Mouse (Mus musculus) megakaryocyte, embryonic 14.5 days (primary cell): ENCODE data around the gene Sbsn. TPM values are rescaled to one million over a fixed set of nuclear protein-coding genes. Genes with fewer than 3 reads are reported as not detected.
"Not testable (repeated sequence)": the region's sequence is repeated elsewhere in the genome, so short reads cannot be mapped to it uniquely, and the experiment has no call there.

Experiments used
- H3K27me3 ChIP-seq: replicated peaks from 2 replicates; pipeline ENCODE3; 2012; ENCODE audit warnings: inconsistent platforms
- H3K36me3 ChIP-seq: replicated peaks from 2 replicates; pipeline ENCODE3; 2012; ENCODE audit warnings: low read length, inconsistent platforms, mixed read lengths
- H3K4me1 ChIP-seq: 2 replicates; pipeline ENCODE4 v1.6.1; 2012; ENCODE audit warnings: inconsistent platforms
- H3K4me3 ChIP-seq: replicated peaks from 2 replicates; pipeline ENCODE3; 2012; ENCODE audit warnings: moderate library complexity, mild to moderate bottlenecking, inconsistent platforms
- H3K9me3 ChIP-seq: 2 replicates; pipeline ENCODE4 v1.6.1; 2012; ENCODE audit warnings: inconsistent platforms
- FLI1 ChIP-seq: IDR thresholded peaks from 2 replicates; pipeline ENCODE4 v1.6.1; 2012; ENCODE audit warnings: low read length, inconsistent platforms, mixed read lengths
- GATA1 ChIP-seq: IDR thresholded peaks from 3 replicates; pipeline ENCODE4 v1.6.1; 2012; ENCODE audit warnings: mixed read lengths, low read length, inconsistent platforms, borderline replicate concordance
- polyA plus RNA-seq: library from polyadenylated mRNA; stranded (reverse); fragments of >175 nt; gene quantifications from 2 replicates; pipeline ENCODE4 v1.2.3, GENCODE M21; 2012; ENCODE audit warnings: low replicate concordance; ENCODE audit not compliant: insufficient read depth

The Sbsn gene
- polyA plus RNA-seq, 1 experiment: 0.21 TPM

DNA sequence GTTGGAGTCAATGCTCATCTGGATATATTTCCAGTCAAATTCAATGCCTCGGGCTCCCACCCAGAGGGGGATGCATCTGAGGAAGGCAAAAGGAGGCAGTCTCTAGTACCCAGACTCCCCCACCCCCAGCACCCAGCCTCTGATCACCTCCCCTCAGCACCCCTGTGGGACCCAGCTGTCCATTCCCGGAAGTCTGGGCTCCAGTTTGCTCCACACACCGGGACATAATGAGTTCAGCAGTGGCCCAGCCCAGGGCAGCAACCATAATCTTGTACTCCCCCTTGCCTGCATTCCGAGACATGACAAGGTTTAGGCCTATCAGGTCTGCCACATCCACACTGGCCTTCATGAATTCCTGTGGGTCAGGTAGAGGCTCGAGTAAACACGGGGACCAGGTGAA lies 23.1 kb upstream of the Sbsn start:
- Histone ChIP-seq H3K4me3 (peak overlapping the region; percentile 97), H3K4me1 (peaks cover 42% of the 10 kb centered on the region), H3K27me3 (no peaks in the 10 kb centered on the region), H3K36me3 (peaks cover 55% of the 10 kb centered on the region), H3K9me3 (no peaks in the 10 kb centered on the region)
- TF ChIP-seq FLI1 (no peak), GATA1 (no peak)

DNA sequence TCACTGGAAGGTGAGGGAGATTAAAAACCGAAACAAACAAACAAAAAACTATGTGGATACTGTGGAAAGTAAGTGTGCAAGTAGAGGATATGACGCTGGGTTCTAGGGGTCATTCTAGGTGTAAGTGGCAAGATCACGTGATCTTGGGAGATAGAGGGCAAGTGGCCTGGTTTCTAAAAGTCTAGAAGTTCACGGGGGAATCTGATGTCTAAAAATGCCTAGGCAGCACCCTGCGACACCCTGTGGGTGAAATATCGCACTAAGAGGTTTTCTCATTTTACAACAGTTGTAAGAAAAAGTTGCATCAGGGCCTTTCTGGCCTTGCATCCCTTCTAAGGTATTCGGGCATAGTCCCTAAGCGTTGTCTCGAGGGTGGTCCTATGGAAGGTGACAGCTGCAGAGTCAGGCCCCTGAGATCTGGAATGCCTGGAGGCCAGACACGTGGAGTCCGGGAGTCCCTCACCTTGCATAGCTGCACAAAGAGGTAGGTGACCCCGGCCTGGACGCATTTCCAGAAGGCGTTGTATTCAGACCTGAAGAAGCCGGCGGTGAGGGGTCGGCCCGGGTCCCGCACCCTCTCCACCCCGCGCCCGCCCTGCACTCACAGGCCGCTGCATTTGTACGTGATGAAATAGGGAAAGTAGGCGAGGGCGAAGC lies 22.4 kb upstream of the Sbsn start:
- TF ChIP-seq GATA1 (no peak), FLI1 (no peak)

GRCm38 (mm10) chr7:30729396-30730063 lies 21.7 kb upstream of the Sbsn start, which contains the start of gene Tmem147:
TSS of gene Tmem147 (minus strand) at chr7:30729540.
- Histone ChIP-seq H3K36me3 (peaks cover 68% of the 10 kb centered on the region), H3K4me3 (peak within 1 kb of the TSS; percentile 97), H3K4me1 (peaks cover 41% of the 10 kb centered on the region), H3K27me3 (no peaks in the 10 kb centered on the region), H3K9me3 (no peaks in the 10 kb centered on the region)
- TF ChIP-seq GATA1 (no peak), FLI1 (no peak)

More for the DNA sequence above, 22.4 kb upstream of the Sbsn start:
- H3K9me3 ChIP-seq: no peaks in the 10 kb centered on the region
- peaks cover 42% of the 10 kb centered on the region for H3K4me1 ChIP-seq
- no peaks in the 10 kb centered on the region for H3K27me3 ChIP-seq
- peaks cover 61% of the 10 kb centered on the region for H3K36me3 ChIP-seq
- peak overlapping the region; percentile 97 for H3K4me3 ChIP-seq

DNA sequence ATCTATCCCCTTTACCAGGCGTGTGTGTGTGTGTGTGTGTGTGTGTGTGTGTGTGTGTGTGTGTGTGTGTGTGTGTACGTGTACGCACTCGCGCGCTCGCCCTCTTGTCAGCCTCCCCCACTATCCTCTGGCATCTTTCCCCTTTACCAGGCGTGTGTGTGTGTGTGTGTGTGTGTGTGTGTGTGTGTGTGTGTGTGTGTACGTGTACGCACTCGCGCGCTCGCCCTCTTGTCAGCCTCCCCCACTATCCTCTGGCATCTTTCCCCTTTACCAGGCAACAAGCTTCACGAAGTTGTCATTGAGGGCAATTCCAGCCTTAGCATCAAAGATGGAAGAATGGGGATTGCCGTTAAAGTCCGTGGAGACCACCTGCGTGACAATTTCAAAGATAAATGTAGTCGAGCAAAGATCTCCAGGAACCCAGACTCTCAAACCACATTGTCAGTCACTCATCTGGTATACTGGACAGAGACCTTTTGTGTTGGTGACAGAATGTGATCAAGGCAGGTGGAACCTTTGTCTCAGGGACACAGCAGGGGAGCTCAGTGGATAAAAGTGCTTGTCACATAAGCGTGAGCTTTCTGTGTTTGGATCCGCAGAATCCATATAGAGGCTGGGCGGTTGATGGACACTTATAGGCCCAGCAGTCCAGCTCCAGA lies 21.1 kb upstream of the Sbsn start:
- not testable (repeated sequence) for H3K9me3 ChIP-seq
- H3K4me1 ChIP-seq: peaks cover 37% of the 10 kb centered on the region

DNA sequence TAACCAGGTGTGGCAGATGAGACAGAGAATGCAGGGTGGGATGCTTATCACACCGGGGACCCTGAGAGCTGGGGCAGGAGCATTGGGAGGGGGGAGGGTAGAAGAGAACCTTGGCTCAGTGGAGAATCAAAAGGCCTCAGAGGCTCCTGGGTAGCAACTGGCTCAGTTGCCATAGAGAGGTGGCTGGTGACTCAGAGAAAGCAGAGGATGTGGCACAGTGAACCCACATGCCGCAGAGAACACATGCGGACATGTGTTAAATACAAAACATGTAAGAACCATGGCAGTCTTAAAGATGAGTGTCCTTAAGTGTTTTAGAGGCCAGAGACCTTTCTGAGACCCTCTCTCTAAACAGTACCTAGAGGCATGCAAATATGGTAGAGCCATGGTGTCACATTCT lies 15.1 kb upstream of the Sbsn start:
- Histone ChIP-seq H3K9me3 (peaks cover 5% of the 10 kb centered on the region), H3K4me1 (no peaks in the 10 kb centered on the region; the same call in 1 of the 2 replicates), H3K4me3 (no peak overlapping the region), H3K36me3 (peaks cover 78% of the 10 kb centered on the region), H3K27me3 (no peaks in the 10 kb centered on the region)
- TF ChIP-seq FLI1 (no peak), GATA1 (no peak)

More for the DNA sequence above, 21.1 kb upstream of the Sbsn start:
- peaks cover 72% of the 10 kb centered on the region for H3K36me3 ChIP-seq
- not testable (repeated sequence) for H3K27me3 ChIP-seq
- H3K4me3 ChIP-seq: peak overlapping the region; percentile 97

- H3K27me3 ChIP-seq, H3K9me3 ChIP-seq, H3K4me1 ChIP-seq: not testable (repeated sequence)
- Histone ChIP-seq H3K4me3 (peak overlapping the region; percentile 47), H3K36me3 (peaks cover 17% of the 10 kb centered on the region)
Measured at GRCm38 (mm10) chr7:30742570-30742969, 8.7 kb upstream of the Sbsn start.

DNA sequence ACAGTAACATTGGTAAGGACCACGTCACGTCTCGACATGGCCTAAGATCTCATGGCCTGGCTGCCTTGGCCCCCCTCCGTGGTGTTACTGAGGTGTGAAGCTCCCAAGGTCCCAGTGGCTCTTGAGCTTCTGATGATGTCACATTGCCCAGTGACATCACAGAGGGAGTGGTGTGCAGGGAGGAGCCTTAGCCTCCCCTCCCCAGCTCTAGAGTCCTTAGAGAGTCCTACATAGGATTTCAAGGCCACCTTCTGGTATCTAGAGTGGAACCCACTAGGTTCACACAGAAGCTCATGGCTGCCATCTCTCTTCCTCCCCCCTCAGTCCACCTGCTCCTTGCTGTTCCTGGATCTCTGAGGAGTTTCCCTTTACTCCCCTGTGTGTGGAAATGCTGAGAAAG lies 7.7 kb upstream of the Sbsn start, which contains the start of gene Gapdhs:
Gene Gapdhs (minus strand): TSS at position 65 of the 400 bp plus-strand sequence.
- H3K27me3 ChIP-seq, H3K4me1 ChIP-seq: not testable (repeated sequence)
- H3K36me3 ChIP-seq: peaks cover 10% of the 10 kb centered on the region
- peaks cover 10% of the 10 kb centered on the region for H3K9me3 ChIP-seq
- H3K4me3 ChIP-seq: peak within 1 kb of the TSS; percentile 47

DNA sequence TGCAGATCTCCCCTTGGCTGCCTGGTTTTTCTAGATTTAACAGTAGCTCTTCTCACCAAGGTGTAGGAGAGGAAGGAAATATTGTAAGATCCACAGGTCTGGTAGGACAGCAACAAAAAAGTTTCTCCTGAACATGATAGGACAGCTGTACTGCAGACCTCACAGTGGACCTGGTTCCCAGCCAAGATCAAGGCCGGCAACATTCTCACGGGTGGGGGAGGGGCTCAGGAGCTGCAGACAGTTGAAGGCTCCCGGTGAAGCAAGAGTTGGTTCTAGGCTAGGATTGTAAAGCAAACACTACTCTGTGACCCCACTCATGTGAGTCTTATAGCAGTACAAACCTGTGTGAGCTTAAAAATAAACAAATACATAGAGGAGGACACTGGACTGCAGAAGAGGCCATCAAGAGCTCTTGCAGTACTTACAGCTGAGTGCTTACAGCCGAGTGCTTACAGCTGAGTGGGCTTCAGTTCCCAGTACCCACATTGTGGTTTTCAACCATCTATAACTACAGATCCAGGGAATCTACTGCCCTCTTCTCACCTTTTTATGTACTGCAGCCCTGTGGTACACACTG lies 7.2 kb upstream of the Sbsn start:
- TF ChIP-seq GATA1: no peak
- TF ChIP-seq FLI1: no peak
- H3K9me3 ChIP-seq: peaks cover 10% of the 10 kb centered on the region
- H3K4me1 ChIP-seq: peaks cover 7% of the 10 kb centered on the region
- H3K36me3 ChIP-seq: peaks cover 10% of the 10 kb centered on the region
- peaks cover 1% of the 10 kb centered on the region for H3K27me3 ChIP-seq
- no peak overlapping the region for H3K4me3 ChIP-seq

DNA sequence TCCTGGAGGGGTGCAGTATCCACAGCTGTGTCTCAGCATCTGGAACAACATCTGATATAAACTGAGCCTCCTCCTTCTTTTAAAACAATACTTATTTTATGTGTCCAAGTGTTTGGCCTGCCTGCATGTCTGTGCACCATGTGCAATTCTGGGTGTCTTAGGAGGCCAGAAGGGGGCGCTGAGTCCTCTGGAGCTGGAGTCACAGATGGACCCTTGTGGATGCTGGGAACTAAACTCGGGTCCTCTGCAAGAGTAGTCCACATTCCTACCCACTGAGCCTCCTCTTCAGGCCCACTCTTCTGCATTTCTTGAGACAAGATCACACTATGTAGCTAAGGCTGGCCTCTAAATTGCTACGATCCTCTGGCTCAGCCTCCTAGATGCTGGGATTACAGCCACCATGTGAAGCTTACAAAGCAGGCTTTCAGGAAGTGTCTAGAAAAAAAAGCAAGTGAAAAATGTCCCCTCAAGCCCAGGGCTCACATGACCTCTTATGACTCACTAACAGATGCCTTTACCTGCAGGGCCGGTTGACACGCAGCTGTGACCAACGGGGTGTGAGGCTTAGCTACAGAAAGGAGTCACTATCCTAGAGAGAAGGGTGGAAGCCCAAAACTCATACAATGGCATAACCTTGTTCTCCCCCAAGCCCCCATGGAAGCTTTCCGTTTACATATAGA lies 3.6 kb upstream of the Sbsn start:
- Histone ChIP-seq H3K27me3 (peaks cover 6% of the 10 kb centered on the region), H3K4me1 (peaks cover 3% of the 10 kb centered on the region), H3K36me3 (no peaks in the 10 kb centered on the region), H3K9me3 (peaks cover 6% of the 10 kb centered on the region; the same call in 1 of the 2 replicates), H3K4me3 (no peak overlapping the region)
- TF ChIP-seq GATA1 (no peak), FLI1 (no peak)
